ENCODE assay signal across 8 mouse cellular contexts in genomic region chr9:62980777-62981202, GRCm38 (mm10). TPM values are rescaled to one million over a fixed set of nuclear protein-coding genes. Genes with fewer than 3 reads are reported as not detected.
A peak's percentile ranks its signal among the peaks of the same experiment; 100 is the strongest.
DNase-seq lines count a peak whose midpoint lies in the region; ATAC-seq and TF ChIP-seq lines count a peak whose summit lies in the region.

No protein-coding gene starts in this region.

- no peak for TF ChIP-seq EP300 in heart, adult 2 months (IDR thresholded peaks at IDR 0.05; ENCODE audit: insufficient read depth, low read depth, low read length)

- intact Hi-C loops in heart, adult 2 months (cut with DNase I), result loop anchor here (1.0 to 5.0 kb wide), 2 partner anchors 92 to 144 kb away; no protein-coding TSS in a partner anchor

- H3K27me3 ChIP-seq in embryonic facial prominence, embryonic 14.5 days (replicated peaks; ENCODE audit: control insufficient read depth, insufficient read depth, low read length), result no peaks in the 10 kb centered on the region
- H3K27me3 ChIP-seq in heart, adult 2 months (ENCODE audit: control insufficient read depth, insufficient read depth, low read length), result no peaks in the 10 kb centered on the region
- no peaks in the 10 kb centered on the region for H3K27me3 ChIP-seq in limb, embryonic 13.5 days
- no peaks in the 10 kb centered on the region for H3K27me3 ChIP-seq in midbrain, embryonic 16.5 days (ENCODE audit: control insufficient read depth, insufficient read depth, low read depth, low read length)

- peak overlapping the region; percentile 96 for H3K4me3 ChIP-seq in embryonic facial prominence, embryonic 14.5 days (ENCODE audit: low read depth, low read length)
- H3K4me3 ChIP-seq in heart, adult 2 months, result peak overlapping the region; percentile 81
- H3K4me3 ChIP-seq in limb, embryonic 13.5 days, result peak overlapping the region; percentile 96
- peak overlapping the region; percentile 98 for H3K4me3 ChIP-seq in midbrain, embryonic 16.5 days (ENCODE audit: low read depth, low read length)

- H3K9ac ChIP-seq in embryonic facial prominence, embryonic 14.5 days (ENCODE audit: low read depth, low read length), result peak overlapping the region; percentile 91
- H3K9ac ChIP-seq in heart, adult 2 months (ENCODE audit: low read depth, low read length), result peak overlapping the region; percentile 95
- H3K9ac ChIP-seq in limb, embryonic 13.5 days, result peak overlapping the region; percentile 92
- H3K9ac ChIP-seq in midbrain, embryonic 16.5 days (ENCODE audit: low read depth, low read length), result peak overlapping the region; percentile 87

- peak overlapping the region; percentile 97 for H3K27ac ChIP-seq in embryonic facial prominence, embryonic 14.5 days (replicated peaks; ENCODE audit: low read depth, low read length)
- H3K27ac ChIP-seq in heart, adult 2 months, result peak overlapping the region; percentile 96
- peak overlapping the region; percentile 97 for H3K27ac ChIP-seq in limb, embryonic 13.5 days
- H3K27ac ChIP-seq in midbrain, embryonic 16.5 days (ENCODE audit: low read length), result peak overlapping the region; percentile 96

- TF ChIP-seq CTCF in heart, adult 2 months (IDR thresholded peaks at IDR 0.05), result peak; percentile 21; the same call in 1 of the 2 replicates

- DNase-seq in 3T3-L1 (ENCODE audit: low read depth, low spot score), result peak; percentile 90
- peak; percentile 97 to 98 for DNase-seq in adrenal gland, postnatal 4 days (ENCODE audit: low spot score in 2 of 2)
- DNase-seq in embryonic facial prominence, embryonic 14.5 days (ENCODE audit: low spot score), result peak; percentile 98
- peak; percentile 97 to 98 for DNase-seq in heart, adult 2 months
- peak; percentile 96 to 97 for DNase-seq in kidney, adult 8-10 months
- peak; percentile 97 to 99 for DNase-seq in spleen, postnatal 10 days (ENCODE audit: low spot score in 2 of 2)

- peak overlapping the region; percentile 83 for H3K4me2 ChIP-seq in embryonic facial prominence, embryonic 14.5 days (ENCODE audit: low read depth, low read length)
- peak overlapping the region; percentile 87 for H3K4me2 ChIP-seq in limb, embryonic 13.5 days (replicated peaks)
- peak overlapping the region; percentile 65 for H3K4me2 ChIP-seq in midbrain, embryonic 16.5 days (ENCODE audit: low read length)

- 0 out of 2 replicates have a peak, but pooled peaks cover 10% of the 10 kb centered on the region for H3K4me1 ChIP-seq in embryonic facial prominence, embryonic 14.5 days (ENCODE audit: control insufficient read depth, insufficient read depth, low read length)
- peaks cover 5% of the 10 kb centered on the region for H3K4me1 ChIP-seq in heart, adult 2 months (ENCODE audit: control insufficient read depth, insufficient read depth, low read length)
- peaks cover 17% of the 10 kb centered on the region for H3K4me1 ChIP-seq in limb, embryonic 13.5 days
- peaks cover 18% of the 10 kb centered on the region for H3K4me1 ChIP-seq in midbrain, embryonic 16.5 days (ENCODE audit: control insufficient read depth, insufficient read depth, low read length)

- TF ChIP-seq POLR2A in heart, adult 2 months (IDR thresholded peaks at IDR 0.05; ENCODE audit: insufficient read depth, low read depth, low read length), result peak; percentile 90

- no peaks in the 10 kb centered on the region for H3K9me3 ChIP-seq in embryonic facial prominence, embryonic 14.5 days (ENCODE audit: control insufficient read depth, low read length)
- no peaks in the 10 kb centered on the region for H3K9me3 ChIP-seq in limb, embryonic 13.5 days
- H3K9me3 ChIP-seq in midbrain, embryonic 16.5 days (replicated peaks; ENCODE audit: control insufficient read depth, low read length, poor library complexity, severe bottlenecking), result no peaks in the 10 kb centered on the region

- H3K79me2 ChIP-seq in heart, adult 2 months (replicated peaks; ENCODE audit: control insufficient read depth, insufficient read depth, low read length), result peaks cover 9% of the 10 kb centered on the region

- ATAC-seq in embryonic facial prominence, embryonic 14.5 days (ENCODE audit: low read depth), result peak; percentile 97
- peak; percentile 95 for ATAC-seq in limb, embryonic 13.5 days (ENCODE audit: low FRiP score, low read depth)
- ATAC-seq in midbrain, embryonic 16.5 days, result peak; percentile 94

- WGBS in embryonic facial prominence, embryonic 14.5 days, result 0% methylated on average over 17 of the region's 38 CpGs
- under 1% methylated on average over 35 of the region's 38 CpGs for WGBS in heart, adult 2 months
- WGBS in limb, embryonic 13.5 days, result under 1% methylated on average over 38 of the region's 38 CpGs
- WGBS in midbrain, embryonic 16.5 days, result under 1% methylated on average over 35 of the region's 38 CpGs

- no peaks in the 10 kb centered on the region for H3K36me3 ChIP-seq in embryonic facial prominence, embryonic 14.5 days (ENCODE audit: control insufficient read depth, insufficient read depth, low read length)
- peaks cover 8% of the 10 kb centered on the region for H3K36me3 ChIP-seq in heart, adult 2 months (ENCODE audit: control insufficient read depth, insufficient read depth, low read length)
- no peaks in the 10 kb centered on the region for H3K36me3 ChIP-seq in limb, embryonic 13.5 days
- H3K36me3 ChIP-seq in midbrain, embryonic 16.5 days (ENCODE audit: control insufficient read depth, insufficient read depth, low read length), result no peaks in the 10 kb centered on the region

RNA-seq across cellular contexts. Expression of gene Pias1, which starts 6.9 kb away (rescaled TPM):
- 10 to 100 TPM; 46.0 to 48.4 TPM for total RNA-seq in adrenal gland, postnatal 4 days (2021)
- 47.2 and 49.5 TPM in 2 replicates for polyA plus RNA-seq in embryonic facial prominence, embryonic 14.5 days (2014; fragmentation: Nextera tagmentation; extraction: Ambion mirVana)
- 10 to 100 TPM; 24.2 to 26.1 TPM for total RNA-seq in heart, adult 2 months (2021)
- 18.0 and 29.7 TPM in 2 replicates for polyA plus RNA-seq in heart, adult 2 months (2012; rRNA removed)
- polyA plus RNA-seq in limb, embryonic 13.5 days (2015; fragmentation: Nextera tagmentation; extraction: Ambion mirVana), result 56.1 and 57.8 TPM in 2 replicates
- 61.0 and 62.5 TPM in 2 replicates for polyA plus RNA-seq in midbrain, embryonic 16.5 days (2015; fragmentation: Nextera tagmentation; extraction: Ambion mirVana)

Comparison
In these comparisons a context has a peak if more than half of its experiments do, and no peak if none do; other contexts are left out.
1. Peak in every context shown above with its lines: DNase-seq, ATAC-seq, H3K4me3 ChIP-seq and H3K27ac ChIP-seq.